ENCODE assay signal across 8 mouse cellular contexts in the genomic region with DNA sequence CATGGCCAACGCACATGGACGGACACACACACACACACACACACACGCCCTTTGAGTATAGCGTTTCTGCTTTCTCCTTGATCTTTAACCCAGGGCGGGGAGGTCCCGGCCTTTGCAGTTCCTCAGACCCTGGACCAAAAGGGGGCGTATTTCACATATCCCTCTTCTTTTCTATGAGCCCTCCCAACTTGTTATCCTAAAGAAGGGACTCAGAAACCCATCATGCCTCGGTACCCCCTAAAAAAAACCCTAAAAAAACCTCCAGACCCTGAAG. TPM values are rescaled to one million over a fixed set of nuclear protein-coding genes. Genes with fewer than 3 reads are reported as not detected.
DNase-seq lines count a peak whose midpoint lies in the region; ATAC-seq and TF ChIP-seq lines count a peak whose summit lies in the region.

No protein-coding gene starts in this region.

- H3K4me1 ChIP-seq in kidney, embryonic 16.5 days (ENCODE audit: insufficient read depth, low read length) = peaks cover 44% of the 10 kb centered on the region
- H3K4me1 ChIP-seq in hindbrain, postnatal 0 days (ENCODE audit: insufficient read depth, low read length) = peaks cover 11% of the 10 kb centered on the region; the same call in 1 of the 2 replicates
- peaks cover 13% of the 10 kb centered on the region; the same call in 1 of the 2 replicates for H3K4me1 ChIP-seq in midbrain, postnatal 0 days (ENCODE audit: insufficient read depth, low read length)

- H3K36me3 ChIP-seq in kidney, embryonic 16.5 days (ENCODE audit: insufficient read depth, low read length) = no peaks in the 10 kb centered on the region
- H3K36me3 ChIP-seq in hindbrain, postnatal 0 days (ENCODE audit: insufficient read depth, low read length) = no peaks in the 10 kb centered on the region
- no peaks in the 10 kb centered on the region for H3K36me3 ChIP-seq in midbrain, postnatal 0 days (ENCODE audit: insufficient read depth, low read length)

- DNase-seq in kidney, adult 9 months = no peak
- peak; percentile 24 for DNase-seq in embryo, embryonic 9.5 days (ENCODE audit: extremely low spot score)
- DNase-seq in hindbrain, postnatal 0 days (ENCODE audit: low spot score) = no peak
- DNase-seq in midbrain, postnatal 0 days (ENCODE audit: low spot score) = no peak
- DNase-seq in MN1 (ENCODE audit: low spot score) = no peak
- no peak for DNase-seq in right cerebral cortex, postnatal 14 days
- no peak for DNase-seq in left cerebral cortex, postnatal 25 days (ENCODE audit: low spot score in 2 of 2)

- H3K4me3 ChIP-seq in kidney, embryonic 16.5 days (ENCODE audit: low read length) = peak overlapping the region; percentile 79
- H3K4me3 ChIP-seq in hindbrain, postnatal 0 days (ENCODE audit: low read length) = peak overlapping the region; percentile 76; the same call in 1 of the 2 replicates
- H3K4me3 ChIP-seq in midbrain, postnatal 0 days (ENCODE audit: low read depth, low read length) = peak overlapping the region; percentile 78; the same call in 1 of the 2 replicates

- no peak for TF ChIP-seq CTCF in hindbrain, postnatal 0 days (IDR thresholded peaks at IDR 0.05; ENCODE audit: low read depth)
- TF ChIP-seq CTCF in midbrain, postnatal 0 days (IDR thresholded peaks at IDR 0.05) = no peak

- H3K9ac ChIP-seq in kidney, embryonic 16.5 days (replicated peaks; ENCODE audit: low read length) = peak overlapping the region; percentile 94; the same call in 1 of the 2 replicates
- no peak overlapping the region for H3K9ac ChIP-seq in hindbrain, postnatal 0 days (replicated peaks; ENCODE audit: low read length)
- H3K9ac ChIP-seq in midbrain, postnatal 0 days (replicated peaks; ENCODE audit: low read length, poor library complexity, severe bottlenecking) = no peak overlapping the region

- H3K27ac ChIP-seq in kidney, embryonic 16.5 days (ENCODE audit: low read length) = no peak overlapping the region
- no peak overlapping the region for H3K27ac ChIP-seq in hindbrain, postnatal 0 days
- H3K27ac ChIP-seq in midbrain, postnatal 0 days (ENCODE audit: low read depth, low read length) = no peak overlapping the region

- 5% methylated on average over 8 of the region's 8 CpGs for WGBS in kidney, embryonic 16.5 days
- WGBS in hindbrain, postnatal 0 days = 18% methylated on average over 8 of the region's 8 CpGs
- WGBS in midbrain, postnatal 0 days = 9% methylated on average over 8 of the region's 8 CpGs

- H3K27me3 ChIP-seq in kidney, embryonic 16.5 days (ENCODE audit: insufficient read depth, low read length) = peaks cover 34% of the 10 kb centered on the region
- no peaks in the 10 kb centered on the region for H3K27me3 ChIP-seq in hindbrain, postnatal 0 days (ENCODE audit: insufficient read depth, low read length)
- H3K27me3 ChIP-seq in midbrain, postnatal 0 days (ENCODE audit: insufficient read depth, low read length) = no peaks in the 10 kb centered on the region

- intact Hi-C loops in left cerebral cortex, postnatal 25 days (cut with DNase I) = loop anchor here (2.0 kb wide), 1 partner anchor 38 kb away; no protein-coding TSS in a partner anchor

- peak overlapping the region; percentile 77 for H3K4me2 ChIP-seq in kidney, embryonic 16.5 days (replicated peaks; ENCODE audit: low read depth, low read length)
- H3K4me2 ChIP-seq in hindbrain, postnatal 0 days (ENCODE audit: low read depth, low read length) = peak overlapping the region; percentile 83
- H3K4me2 ChIP-seq in midbrain, postnatal 0 days (ENCODE audit: low read depth, low read length, poor library complexity, severe bottlenecking) = peak overlapping the region; percentile 78

- ATAC-seq in kidney, embryonic 16.5 days (ENCODE audit: low FRiP score, low TSS enrichment) = no peak
- ATAC-seq in hindbrain, postnatal 0 days = no peak
- no peak for ATAC-seq in midbrain, postnatal 0 days (ENCODE audit: low FRiP score)

- no peaks in the 10 kb centered on the region for H3K9me3 ChIP-seq in kidney, embryonic 16.5 days (ENCODE audit: low read length)
- H3K9me3 ChIP-seq in hindbrain, postnatal 0 days (ENCODE audit: low read length) = no peaks in the 10 kb centered on the region
- H3K9me3 ChIP-seq in midbrain, postnatal 0 days (ENCODE audit: low read length) = no peaks in the 10 kb centered on the region

RNA-seq across cellular contexts. Expression of a gene that starts 0.9 kb away (rescaled TPM):
- polyA plus RNA-seq in kidney, embryonic 16.5 days (2015; fragmentation: Nextera tagmentation; extraction: Ambion mirVana) = 9.0 and 9.9 TPM in 2 replicates
- 35.4 and 46.6 TPM in 2 replicates for total RNA-seq in hindbrain, postnatal 0 days (2014; rRNA removed)
- polyA plus RNA-seq in hindbrain, postnatal 0 days (2015; fragmentation: Nextera tagmentation; extraction: Ambion mirVana) = 15.2 and 16.6 TPM in 2 replicates
- 40.1 and 40.2 TPM in 2 replicates for total RNA-seq in midbrain, postnatal 0 days (2014; rRNA removed)
- 15.4 and 17.4 TPM in 2 replicates for polyA plus RNA-seq in midbrain, postnatal 0 days (2015; fragmentation: Nextera tagmentation; extraction: Ambion mirVana)
- total RNA-seq in left cerebral cortex, postnatal 25 days (2021) = 100 to 1,000 TPM; 196 to 205 TPM

RNA-seq across cellular contexts. Expression of a gene that starts 50.0 kb away (rescaled TPM):
- polyA plus RNA-seq in kidney, embryonic 16.5 days (2015; fragmentation: Nextera tagmentation; extraction: Ambion mirVana) = 1.7 and 2.3 TPM in 2 replicates
- not detected in 2 replicates for total RNA-seq in hindbrain, postnatal 0 days (2014; rRNA removed)
- polyA plus RNA-seq in hindbrain, postnatal 0 days (2015; fragmentation: Nextera tagmentation; extraction: Ambion mirVana) = 2.4 and 3.0 TPM in 2 replicates
- total RNA-seq in midbrain, postnatal 0 days (2014; rRNA removed) = 0.55 and 0.99 TPM in 2 replicates
- polyA plus RNA-seq in midbrain, postnatal 0 days (2015; fragmentation: Nextera tagmentation; extraction: Ambion mirVana) = 4.4 and 4.6 TPM in 2 replicates
- total RNA-seq in left cerebral cortex, postnatal 25 days (2021) = not detected
